Mouse (Mus musculus) liver, embryonic 16.5 days (tissue): ENCODE data around the gene Gm5414. TPM values are rescaled to one million over a fixed set of nuclear protein-coding genes. Genes with fewer than 3 reads are reported as not detected.

ENCODE experiments used
- ATAC-seq: fragments of 200-750 bp; cut with Nextera tagmentation; 2 replicates; pipeline ENCODE4 v1.8.0; 2017; ENCODE audit warnings: low read depth, mild to moderate bottlenecking, moderate number of reproducible peaks, moderate library complexity
- H3K27ac ChIP-seq: fragments of 300-500 bp; sonication (generic); 2 replicates; pipeline ENCODE4 v1.5.1; 2014; ENCODE audit warnings: mild to moderate bottlenecking, low read length
- H3K27me3 ChIP-seq: fragments of 300-500 bp; sonication (generic); 2 replicates; pipeline ENCODE4 v1.6.1; 2014; ENCODE audit warnings: low read depth, low read length, mixed read lengths; ENCODE audit not compliant: control insufficient read depth, insufficient read depth
- H3K36me3 ChIP-seq: fragments of 300-500 bp; sonication (generic); 2 replicates; pipeline ENCODE4 v1.6.1; 2014; ENCODE audit warnings: mild to moderate bottlenecking; ENCODE audit not compliant: control insufficient read depth, insufficient read depth
- H3K4me1 ChIP-seq: fragments of 300-500 bp; sonication (generic); 2 replicates; pipeline ENCODE4 v1.6.1; 2014; ENCODE audit warnings: low read depth, low read length, mixed read lengths; ENCODE audit not compliant: control insufficient read depth
- H3K4me2 ChIP-seq: fragments of 300-500 bp; sonication (generic); 2 replicates; pipeline ENCODE4 v1.6.1; 2014; ENCODE audit warnings: low read depth, low read length, mixed read lengths
- H3K4me3 ChIP-seq: fragments of 300-500 bp; sonication (generic); 2 replicates; pipeline ENCODE4 v1.5.1; 2014; ENCODE audit warnings: low read depth, mild to moderate bottlenecking, low read length
- H3K9ac ChIP-seq: fragments of 300-500 bp; sonication (generic); 2 replicates; pipeline ENCODE4 v1.6.1; 2014; ENCODE audit warnings: low read depth, low read length
- H3K9me3 ChIP-seq: fragments of 300-500 bp; sonication (generic); replicated peaks from 2 replicates; pipeline ENCODE4 v1.6.1; 2016; ENCODE audit warnings: low read length; ENCODE audit not compliant: control insufficient read depth
- WGBS: fragments of 180-500 bp; shearing (Covaris S2); extraction: QIAGEN DNeasy Blood & Tissue Kit; methylation state at CpG from one replicate; pipeline ENCODE4 v1.1.7; 2014; ENCODE audit not compliant: insufficient replicate concordance; 5-methylcytosine and 5-hydroxymethylcytosine counted together
- polyA plus RNA-seq: library from polyadenylated mRNA; unstranded; fragments of >200 nt; fragmentation: Nextera tagmentation; extraction: Ambion mirVana; gene quantifications from 2 replicates; pipeline ENCODE4 v1.2.1, GENCODE M21; 2015

The Gm5414 gene
- not detected in 2 replicates for polyA plus RNA-seq

GRCm38 (mm10) chr15:101627884-101628283, at the start of gene Gm5414:
Gm5414 (minus strand) TSS chr15:101628188.
- H3K4me3 ChIP-seq, result no peak within 1 kb of the TSS
- no peak within 1 kb of the TSS for H3K4me2 ChIP-seq
- H3K27me3 ChIP-seq, result no peaks in the 10 kb centered on the region
- H3K9ac ChIP-seq, result no peak within 1 kb of the TSS
- H3K27ac ChIP-seq, result no peak within 1 kb of the TSS
- no peak for ATAC-seq
- 34% methylated on average over 2 of the region's 2 CpGs for WGBS
- H3K9me3 ChIP-seq, result no peaks in the 10 kb centered on the region
- H3K4me1 ChIP-seq, result no peaks in the 10 kb centered on the region
- no peaks in the 10 kb centered on the region for H3K36me3 ChIP-seq

GRCm38 (mm10) chr15:101675978-101676377, 48.0 kb upstream of the Gm5414 start:
- no peaks in the 10 kb centered on the region for H3K27me3 ChIP-seq

GRCm38 (mm10) chr15:101652736-101653265, 24.8 kb upstream of the Gm5414 start:
- WGBS, result 63% methylated on average over 5 of the region's 5 CpGs
- Histone ChIP-seq H3K36me3 (no peaks in the 10 kb centered on the region), H3K27me3 (no peaks in the 10 kb centered on the region), H3K9me3 (no peaks in the 10 kb centered on the region), H3K4me2 (no peak overlapping the region), H3K9ac (no peak overlapping the region), H3K4me3 (no peak overlapping the region), H3K27ac (no peak overlapping the region), H3K4me1 (no peaks in the 10 kb centered on the region)
- no peak for ATAC-seq

More at GRCm38 (mm10) chr15:101675978-101676377, 48.0 kb upstream of the Gm5414 start:
- no peaks in the 10 kb centered on the region for H3K9me3 ChIP-seq
- H3K4me3 ChIP-seq, result no peak overlapping the region
- H3K36me3 ChIP-seq, result no peaks in the 10 kb centered on the region
- H3K4me1 ChIP-seq, result no peaks in the 10 kb centered on the region
- no peak overlapping the region for H3K27ac ChIP-seq
- no peak for ATAC-seq
- 61% methylated on average over 1 of the region's 1 CpGs for WGBS
- no peak overlapping the region for H3K9ac ChIP-seq
- H3K4me2 ChIP-seq, result no peak overlapping the region

GRCm38 (mm10) chr15:101647280-101647679, 19.3 kb upstream of the Gm5414 start, which contains the start of gene Gm5478:
Gm5478 (minus strand) TSS chr15:101647380.
- H3K36me3 ChIP-seq, result no peaks in the 10 kb centered on the region
- ATAC-seq, result no peak
- H3K27me3 ChIP-seq, result no peaks in the 10 kb centered on the region
- no peak within 1 kb of the TSS for H3K4me2 ChIP-seq
- H3K4me3 ChIP-seq, result no peak within 1 kb of the TSS
- no peak within 1 kb of the TSS for H3K9ac ChIP-seq
- no peaks in the 10 kb centered on the region for H3K4me1 ChIP-seq
- 46% methylated on average over 3 of the region's 3 CpGs for WGBS
- H3K27ac ChIP-seq, result no peak within 1 kb of the TSS
- H3K9me3 ChIP-seq, result no peaks in the 10 kb centered on the region

- no peak for ATAC-seq
These were observed 28.9 kb downstream of the Gm5414 start for GRCm38 (mm10) chr15:101599123-101599522.

GRCm38 (mm10) chr15:101588216-101588615, 39.8 kb downstream of the Gm5414 start:
- no peaks in the 10 kb centered on the region for H3K27me3 ChIP-seq
- H3K9ac ChIP-seq, result no peak overlapping the region
- H3K9me3 ChIP-seq, result no peaks in the 10 kb centered on the region
- H3K4me3 ChIP-seq, result no peak overlapping the region
- no peak overlapping the region for H3K27ac ChIP-seq
- ATAC-seq, result no peak
- WGBS, result 59% methylated on average over 10 of the region's 10 CpGs
- no peaks in the 10 kb centered on the region for H3K36me3 ChIP-seq
- no peaks in the 10 kb centered on the region for H3K4me1 ChIP-seq
- H3K4me2 ChIP-seq, result no peak overlapping the region

More at GRCm38 (mm10) chr15:101599123-101599522, 28.9 kb downstream of the Gm5414 start:
- Histone ChIP-seq H3K9me3 (no peaks in the 10 kb centered on the region), H3K36me3 (no peaks in the 10 kb centered on the region), H3K4me1 (no peaks in the 10 kb centered on the region), H3K27ac (no peak overlapping the region), H3K27me3 (no peaks in the 10 kb centered on the region), H3K4me2 (no peak overlapping the region), H3K4me3 (no peak overlapping the region), H3K9ac (no peak overlapping the region)
- WGBS, result 41% methylated on average over 6 of the region's 6 CpGs

GRCm38 (mm10) chr15:101584456-101584855, 43.5 kb downstream of the Gm5414 start:
- no peaks in the 10 kb centered on the region for H3K9me3 ChIP-seq
- no peak overlapping the region for H3K4me3 ChIP-seq
- H3K4me1 ChIP-seq, result no peaks in the 10 kb centered on the region
- WGBS, result 27% methylated on average over 2 of the region's 2 CpGs
- H3K4me2 ChIP-seq, result no peak overlapping the region
- no peaks in the 10 kb centered on the region for H3K36me3 ChIP-seq
- no peak for ATAC-seq
- H3K9ac ChIP-seq, result no peak overlapping the region
- H3K27me3 ChIP-seq, result no peaks in the 10 kb centered on the region
- H3K27ac ChIP-seq, result no peak overlapping the region

- no peaks in the 10 kb centered on the region for H3K36me3 ChIP-seq
- no peaks in the 10 kb centered on the region for H3K27me3 ChIP-seq
- H3K9ac ChIP-seq, result no peak overlapping the region
- H3K4me3 ChIP-seq, result no peak overlapping the region
- 54% methylated on average over 8 of the region's 8 CpGs for WGBS
- H3K9me3 ChIP-seq, result no peaks in the 10 kb centered on the region
- ATAC-seq, result no peak
- no peaks in the 10 kb centered on the region for H3K4me1 ChIP-seq
- H3K4me2 ChIP-seq, result no peak overlapping the region
- no peak overlapping the region for H3K27ac ChIP-seq
These were observed 44.6 kb downstream of the Gm5414 start for GRCm38 (mm10) chr15:101583211-101583965.

- no peaks in the 10 kb centered on the region for H3K9me3 ChIP-seq
- no peaks in the 10 kb centered on the region for H3K4me1 ChIP-seq
- H3K4me2 ChIP-seq, result no peak overlapping the region
- ATAC-seq, result no peak
- H3K4me3 ChIP-seq, result no peak overlapping the region
- H3K9ac ChIP-seq, result no peak overlapping the region
- H3K27ac ChIP-seq, result no peak overlapping the region
- WGBS, result 48% methylated on average over 3 of the region's 3 CpGs
- H3K27me3 ChIP-seq, result no peaks in the 10 kb centered on the region
- no peaks in the 10 kb centered on the region for H3K36me3 ChIP-seq
These were observed 46.3 kb downstream of the Gm5414 start for GRCm38 (mm10) chr15:101581701-101582100.
